21 mouse cellular contexts compared by ENCODE assay signal in the genomic region with DNA sequence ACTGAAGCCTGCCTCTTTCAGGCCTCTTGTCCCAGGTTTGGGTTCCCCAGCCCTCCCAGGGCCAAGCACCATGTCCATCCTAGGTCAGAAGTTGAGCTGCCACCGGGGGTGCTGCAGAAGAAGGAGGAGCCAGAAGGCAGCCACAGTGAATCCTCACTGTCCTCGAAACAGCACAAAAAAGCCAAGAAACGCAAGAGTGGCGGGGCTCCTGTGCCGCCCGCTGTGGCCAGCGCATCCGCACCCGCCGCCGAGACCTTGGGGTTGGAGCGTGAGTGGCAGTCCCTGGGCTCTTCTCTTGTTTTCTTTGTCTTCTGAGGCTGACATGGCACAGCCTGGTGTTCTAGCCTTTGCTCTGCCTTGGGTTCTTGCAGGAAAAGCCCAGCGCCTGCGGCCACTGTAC. TPM values are rescaled to one million over a fixed set of nuclear protein-coding genes. Genes with fewer than 3 reads are reported as not detected.
DNase-seq lines count a peak whose midpoint lies in the region; ATAC-seq and TF ChIP-seq lines count a peak whose summit lies in the region.
"Had no signal": no experiment of that assay in that cellular context is flagged by ENCODE, and none has a peak within 500 bp of the region (broad histone marks: within the 10 kb centered on the region; RNA-seq: fewer than 3 reads in every experiment).

No protein-coding gene starts in this region.

- TF ChIP-seq POLR2A in testis, adult 2 months (IDR thresholded peaks at IDR 0.05; ENCODE audit: control insufficient read depth, low read depth, low read length), result no peak

- in situ Hi-C loops in ES-E14 (cut with MboI; ENCODE audit: low sequenced_read_pairs in 2 of 2, unreplicated experiment in 2 of 2), result no loop called here

- DNase-seq in cerebellum, adult 9-10 months, result peak; percentile 47
- no peak for DNase-seq in cerebellum, adult 8-10 months
- no peak for DNase-seq in testis, postnatal 14 days (ENCODE audit: low spot score)
- DNase-seq in ES-E14 (ENCODE audit: low read depth, low spot score), result no peak
- no peak for DNase-seq in gastrocnemius, postnatal 36 days
- DNase-seq: adrenal gland, postnatal 14 days; gastrocnemius, adult 2 months; gastrocnemius, postnatal 25 days; heart, adult 18-20 months; heart, postnatal 10 days had no signal

- no peaks in the 10 kb centered on the region for H3K9me3 ChIP-seq in E14TG2a.4 (ENCODE audit: low read length)
- no peaks in the 10 kb centered on the region for H3K9me3 ChIP-seq in ES-E14 (ENCODE audit: control insufficient read depth, insufficient read depth, low read depth, low read length)
- H3K9me3 ChIP-seq: embryonic facial prominence, embryonic 12.5 days; heart, embryonic 10.5 days; intestine, embryonic 15.5 days had no signal

- intact Hi-C loops in gastrocnemius, postnatal 36 days (cut with DNase I), result no loop called here

- H3K4me1 ChIP-seq in testis, adult 2 months (ENCODE audit: control insufficient read depth, insufficient read depth, low read length), result peaks cover 20% of the 10 kb centered on the region
- H3K4me1 ChIP-seq in E14TG2a.4 (replicated peaks; ENCODE audit: low read depth, low read length) (peaks cover 62% of the 10 kb centered on the region), ES-E14 (ENCODE audit: control insufficient read depth in 2 of 2, insufficient read depth in 2 of 2, low read length in 2 of 2, poor library complexity in 1 of 2) (peaks cover 3 to 12% of the 10 kb centered on the region in 2 experiments; a peak in 1 of 4 replicates)

- peak overlapping the region; percentile 29 for H3K9ac ChIP-seq in ES-E14 (ENCODE audit: insufficient read depth, low read depth, low read length, poor library complexity, severe bottlenecking)
- H3K9ac ChIP-seq: embryonic facial prominence, embryonic 12.5 days; hindbrain, embryonic 14.5 days; intestine, embryonic 15.5 days had no signal

- no peaks in the 10 kb centered on the region for H3K36me3 ChIP-seq in testis, adult 2 months (ENCODE audit: control insufficient read depth, insufficient read depth, low read length)
- peaks cover 15% of the 10 kb centered on the region for H3K36me3 ChIP-seq in E14TG2a.4 (ENCODE audit: insufficient read depth, low read length)
- H3K36me3 ChIP-seq in ES-E14 (ENCODE audit: control insufficient read depth, insufficient read depth, low read length, poor library complexity, severe bottlenecking), result no peaks in the 10 kb centered on the region; the same call in 1 of the 2 replicates

- no peaks in the 10 kb centered on the region for H3K27me3 ChIP-seq in testis, adult 2 months (ENCODE audit: control insufficient read depth, insufficient read depth, low read length)
- H3K27me3 ChIP-seq in E14TG2a.4 (ENCODE audit: insufficient read depth, low read length), result no peaks in the 10 kb centered on the region
- H3K27me3 ChIP-seq: embryonic facial prominence, embryonic 12.5 days; intestine, embryonic 15.5 days had no signal

- H3K4me3 ChIP-seq in testis, adult 2 months (ENCODE audit: control insufficient read depth, low read depth, low read length), result peak overlapping the region; percentile 90
- H3K4me3 ChIP-seq in E14TG2a.4 (replicated peaks; ENCODE audit: low read length) (peak overlapping the region; percentile 89), ES-E14 (ENCODE audit: insufficient read depth in 1 of 2, low read depth in 1 of 2, low read length in 2 of 2, poor library complexity in 1 of 2, severe bottlenecking in 1 of 2) (peak overlapping the region; percentile 43 to 45)
- H3K4me3 ChIP-seq: embryonic facial prominence, embryonic 12.5 days; gastrocnemius, adult 2 months; heart, embryonic 10.5 days; intestine, embryonic 15.5 days had no signal

- TF ChIP-seq CTCF in testis, adult 2 months (IDR thresholded peaks at IDR 0.05; ENCODE audit: control insufficient read depth, insufficient read depth, insufficient replicate concordance, low read depth, low read length), result no peak
- no peak for TF ChIP-seq CTCF in E14TG2a.4 (conservative IDR thresholded peaks at IDR 0.05; ENCODE audit: low read length)

- H3K27ac ChIP-seq in testis, adult 2 months (ENCODE audit: control insufficient read depth, insufficient read depth, low read depth, low read length), result no peak overlapping the region
- H3K27ac ChIP-seq in ES-E14 (ENCODE audit: insufficient read depth, low read depth, low read length, poor library complexity, severe bottlenecking), result no peak overlapping the region
- H3K27ac ChIP-seq: embryonic facial prominence, embryonic 12.5 days; gastrocnemius, adult 2 months; heart, embryonic 10.5 days; hindbrain, embryonic 14.5 days; intestine, embryonic 15.5 days had no signal

- no peak for ATAC-seq in erythroblast, adult 5-6 weeks (replicated peaks; ENCODE audit: low FRiP score, poor library complexity, severe bottlenecking)
- ATAC-seq: activated CD4-positive, CD25-positive, alpha-beta regulatory T cell, adult 4 months; forebrain, embryonic 14.5 days had no signal

TF ChIP-seq in ES-E14, 5 proteins besides CTCF, POLR2A, EP300 and RAD21:
- TF ChIP-seq HCFC1 (IDR thresholded peaks at IDR 0.05; ENCODE audit: borderline replicate concordance, insufficient read depth, low read length), result no peak
- TF ChIP-seq CHD2 (IDR thresholded peaks at IDR 0.05; ENCODE audit: low read depth, low read length), result no peak
- TF ChIP-seq MAFK (IDR thresholded peaks at IDR 0.05; ENCODE audit: insufficient read depth, low read depth, low read length), result no peak
- no peak for TF ChIP-seq ZNF384 (IDR thresholded peaks at IDR 0.05; ENCODE audit: low read depth, low read length)
- no peak for TF ChIP-seq ZC3H11A (IDR thresholded peaks at IDR 0.05; ENCODE audit: borderline replicate concordance, low read depth, low read length)

RNA-seq across cellular contexts. Expression of a gene that starts 1.3 kb away (rescaled TPM):
- polyA plus RNA-seq in testis, adult 2 months (2012; rRNA removed), result 84.2 and 98.6 TPM in 2 replicates
- 20.4 and 26.3 TPM in 2 replicates for total RNA-seq in ES-E14 (2012; rRNA removed)
- 2.1 and 2.5 TPM in 2 replicates for total RNA-seq in erythroblast, adult 5-6 weeks (2015; ENCODE audit: low replicate concordance)
- 2.7 and 7.0 TPM in 2 replicates for total RNA-seq in erythroblast, adult 5-6 weeks (2017; ENCODE audit: low replicate concordance)
- 1 to 10 TPM in 1 of 2 experiments, under 1 TPM in 1; 0.48 to 1.2 TPM for total RNA-seq in gastrocnemius, postnatal 36 days (2021)

RNA-seq across cellular contexts. Expression of a gene that starts 1.9 kb away (rescaled TPM):
- polyA plus RNA-seq in testis, adult 2 months (2012; rRNA removed), result 55.8 and 60.1 TPM in 2 replicates
- total RNA-seq in ES-E14 (2012; rRNA removed), result 0.18 TPM in 1 of 2 replicates, not detected in the other
- total RNA-seq in erythroblast, adult 5-6 weeks (2015; ENCODE audit: low replicate concordance), result not detected in 2 replicates
- not detected in 2 replicates for total RNA-seq in erythroblast, adult 5-6 weeks (2017; ENCODE audit: low replicate concordance)
- total RNA-seq in gastrocnemius, postnatal 36 days (2021), result not detected
- total RNA-seq: adrenal gland, adult 18-20 months; adrenal gland, postnatal 14 days; gastrocnemius, adult 2 months; gastrocnemius, postnatal 25 days; heart, adult 18-20 months; heart, postnatal 10 days had no signal
- polyA plus RNA-seq: activated CD4-positive, CD25-positive, alpha-beta regulatory T cell, adult 4 months; heart, embryonic 10.5 days; heart, embryonic 14.5 days had no signal

RNA-seq across cellular contexts. Expression of a gene that starts 8.4 kb away (rescaled TPM):
- 82.9 and 87.7 TPM in 2 replicates for polyA plus RNA-seq in testis, adult 2 months (2012; rRNA removed)
- 14.3 and 14.9 TPM in 2 replicates for total RNA-seq in ES-E14 (2012; rRNA removed)
- total RNA-seq in erythroblast, adult 5-6 weeks (2015; ENCODE audit: low replicate concordance), result 2.1 TPM in 1 of 2 replicates, not detected in the other
- 0.56 and 1.5 TPM in 2 replicates for total RNA-seq in erythroblast, adult 5-6 weeks (2017; ENCODE audit: low replicate concordance)
- total RNA-seq in gastrocnemius, postnatal 36 days (2021), result 1 to 10 TPM; 4.7 to 6.7 TPM

RNA-seq across cellular contexts. Expression of a gene that starts 8.4 kb away (rescaled TPM):
- 40.2 and 40.4 TPM in 2 replicates for polyA plus RNA-seq in testis, adult 2 months (2012; rRNA removed)
- 8.6 and 8.9 TPM in 2 replicates for total RNA-seq in ES-E14 (2012; rRNA removed)
- 7.1 and 12.5 TPM in 2 replicates for total RNA-seq in erythroblast, adult 5-6 weeks (2015; ENCODE audit: low replicate concordance)
- total RNA-seq in erythroblast, adult 5-6 weeks (2017; ENCODE audit: low replicate concordance), result 1.7 and 7.8 TPM in 2 replicates
- total RNA-seq in gastrocnemius, postnatal 36 days (2021), result 1 to 10 TPM; 6.6 to 6.7 TPM

RNA-seq across cellular contexts. Expression of a gene that starts 23.2 kb away (rescaled TPM):
- polyA plus RNA-seq in testis, adult 2 months (2012; rRNA removed), result 1.2 TPM in 2 replicates
- total RNA-seq in ES-E14 (2012; rRNA removed), result 1.6 and 3.8 TPM in 2 replicates
- total RNA-seq in erythroblast, adult 5-6 weeks (2015; ENCODE audit: low replicate concordance), result 3.1 TPM in 2 replicates
- total RNA-seq in erythroblast, adult 5-6 weeks (2017; ENCODE audit: low replicate concordance), result 2.5 and 3.5 TPM in 2 replicates
- total RNA-seq in gastrocnemius, postnatal 36 days (2021), result 1 to 10 TPM in 1 of 2 experiments, not detected in 1; 1.1 TPM
